Mouse (Mus musculus) lung, postnatal 14 days (tissue): Measurements from ENCODE around the gene Ccdc8.
"Not testable (repeated sequence)": the region's sequence is repeated elsewhere in the genome, so short reads cannot be mapped to it uniquely, and the experiment has no call there.

ENCODE experiments used
- DNase-seq: peaks from one replicate; pipeline ENCODE4 v3.0.0; 2021

Gene Ccdc8

DNA sequence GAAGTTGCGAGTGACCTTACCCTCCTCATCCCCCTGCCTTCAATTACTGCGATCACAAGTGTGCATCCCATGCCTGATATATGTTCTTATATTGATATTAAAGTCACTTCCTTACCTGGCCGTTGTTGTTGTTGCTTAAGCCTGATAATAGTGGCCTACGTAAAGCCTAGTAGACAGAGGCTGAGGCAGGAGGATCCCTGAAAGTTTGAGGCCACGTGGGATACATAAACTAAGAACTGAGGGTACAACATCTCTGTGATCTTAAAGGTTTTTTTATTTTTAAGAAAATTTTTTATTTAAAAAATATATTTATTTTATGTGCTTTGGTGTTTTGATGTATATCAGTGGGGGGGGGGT is at the start of gene Ccdc8:
TSS of gene Ccdc8 (plus strand) at position 258 of the 357 bp plus-strand sequence.
- DNase-seq: no peak

DNA sequence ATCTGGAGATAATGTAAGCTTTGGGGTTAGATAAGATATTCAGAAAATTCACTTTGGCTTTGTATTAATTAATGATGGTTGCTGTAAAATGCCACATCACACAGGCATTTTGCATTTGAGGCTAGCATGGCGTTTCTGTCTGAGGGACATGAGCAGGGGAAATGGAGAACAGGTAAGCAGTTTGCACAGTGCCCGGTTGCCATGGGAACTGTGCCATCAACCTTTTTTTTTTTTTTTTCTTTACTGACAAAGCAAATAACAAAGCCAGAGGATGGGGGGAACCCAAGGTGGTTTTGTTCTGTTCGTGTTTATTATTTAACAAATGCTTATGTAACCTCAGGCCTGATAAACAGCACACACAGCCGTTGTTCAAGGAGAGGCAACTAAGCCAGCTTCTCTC is 49.6 kb upstream of the Ccdc8 start:
- no peak for DNase-seq

DNA sequence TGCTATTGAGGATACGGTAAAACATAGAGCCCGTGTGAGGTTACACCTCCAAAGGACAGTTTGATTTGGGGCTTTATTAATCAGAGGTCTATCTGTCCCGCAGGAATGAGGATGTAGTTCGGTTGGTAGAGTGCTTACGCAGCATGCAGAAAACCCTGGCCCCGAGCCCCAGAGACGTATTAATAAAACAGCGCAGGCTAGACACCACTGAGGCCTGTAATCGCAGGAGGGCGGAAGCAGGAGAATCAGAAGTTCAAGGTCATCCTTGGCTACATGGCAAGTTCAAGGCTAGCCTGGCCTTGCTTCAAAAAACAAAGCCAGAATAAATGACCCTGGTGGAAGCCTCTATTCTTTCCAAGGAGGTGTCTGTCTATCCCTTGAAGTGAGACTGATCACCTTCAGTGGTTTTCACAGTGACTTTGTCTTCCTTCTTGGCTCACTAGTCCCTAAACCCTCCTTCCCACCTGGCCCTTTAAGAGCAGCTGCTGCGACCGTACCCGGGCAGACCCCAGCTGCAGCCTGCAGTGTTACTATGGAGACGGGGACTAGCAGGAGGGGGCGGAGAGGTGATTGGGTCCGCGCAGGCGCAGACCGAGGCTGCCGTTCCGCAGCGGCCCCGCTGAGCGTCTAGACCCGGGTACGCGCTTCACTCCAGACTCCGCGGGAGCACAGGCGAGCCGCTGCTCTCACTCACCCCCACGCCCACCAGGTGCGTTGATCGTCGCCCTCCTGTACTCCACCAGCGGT is 48.3 kb upstream of the Ccdc8 start, which contains the start of gene Pnmal2:
TSS of gene Pnmal2 (plus strand) at position 622 of the 747 bp plus-strand sequence.
- DNase-seq: peak; percentile 73

DNA sequence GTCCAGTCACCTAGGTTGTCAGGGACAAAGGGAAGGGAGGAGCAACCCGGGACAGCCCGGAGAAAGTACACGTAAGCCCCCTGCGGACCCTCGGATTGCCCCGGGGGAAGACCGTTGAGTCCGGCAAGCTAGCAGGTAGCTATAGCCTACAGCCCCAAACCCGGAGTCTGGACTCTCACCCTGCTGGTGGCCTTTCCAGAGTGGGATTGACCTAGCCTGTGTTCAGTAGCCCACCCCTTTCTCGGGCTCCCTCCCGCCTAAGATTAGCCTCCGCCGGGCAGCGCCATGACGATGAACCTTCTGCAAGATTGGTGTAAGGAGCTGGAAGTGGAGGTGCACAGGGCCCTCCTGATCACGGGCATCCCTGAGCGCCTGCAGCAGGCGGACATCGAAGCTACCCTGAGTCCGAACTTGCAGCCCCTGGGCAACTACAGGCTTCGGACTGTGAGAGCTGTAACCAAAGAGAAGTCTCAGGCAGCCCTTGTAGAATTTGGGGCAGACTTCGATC is 47.6 kb upstream of the Ccdc8 start:
- DNase-seq: no peak

GRCm38 (mm10) chr7:16945419-16945818 is 47.1 kb upstream of the Ccdc8 start:
- DNase-seq: no peak

DNA sequence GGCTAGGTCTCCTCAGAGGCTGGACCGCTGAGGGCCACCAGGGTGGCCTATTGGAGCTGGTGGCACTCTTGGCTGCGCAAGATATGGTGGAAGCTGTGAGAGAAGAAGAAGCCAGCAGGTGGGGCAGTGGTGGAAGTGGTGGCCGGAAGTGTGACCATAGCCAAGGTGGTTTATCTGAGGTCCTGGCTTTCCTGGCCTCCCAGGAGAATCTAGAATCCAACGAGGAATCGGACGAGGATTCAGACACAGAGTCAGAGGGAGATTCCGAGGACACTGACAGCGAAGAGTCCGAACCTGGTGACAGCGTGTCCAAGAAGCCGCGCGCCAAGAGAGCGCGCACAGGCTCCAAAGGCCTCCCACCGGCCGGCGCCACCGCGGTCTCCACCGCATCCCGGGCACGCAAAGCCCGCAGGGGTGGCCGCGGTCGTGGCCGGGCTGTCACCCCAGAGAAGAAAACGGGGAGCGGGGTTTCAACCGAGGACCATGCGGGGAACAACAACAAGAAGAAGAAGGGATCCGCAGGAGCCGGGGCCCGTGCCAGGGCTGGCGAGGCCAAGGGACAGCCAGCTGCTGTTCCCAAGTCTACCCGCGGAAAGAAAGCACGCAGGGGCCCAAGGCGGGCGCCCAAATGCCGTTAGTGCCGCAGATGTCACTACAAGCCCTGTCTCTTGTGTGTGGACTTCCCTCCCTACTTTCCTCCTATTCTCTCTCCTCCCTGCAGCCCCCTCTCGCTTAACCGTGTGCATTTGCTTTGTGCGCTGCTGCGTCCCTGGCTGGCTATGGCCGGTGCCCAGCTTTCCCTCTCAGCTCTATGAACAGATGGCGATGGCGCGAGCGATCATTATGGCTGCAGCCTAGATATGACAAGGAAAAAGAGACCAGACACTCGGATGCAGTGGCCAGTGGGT is 45.8 kb upstream of the Ccdc8 start:
- no peak for DNase-seq

DNA sequence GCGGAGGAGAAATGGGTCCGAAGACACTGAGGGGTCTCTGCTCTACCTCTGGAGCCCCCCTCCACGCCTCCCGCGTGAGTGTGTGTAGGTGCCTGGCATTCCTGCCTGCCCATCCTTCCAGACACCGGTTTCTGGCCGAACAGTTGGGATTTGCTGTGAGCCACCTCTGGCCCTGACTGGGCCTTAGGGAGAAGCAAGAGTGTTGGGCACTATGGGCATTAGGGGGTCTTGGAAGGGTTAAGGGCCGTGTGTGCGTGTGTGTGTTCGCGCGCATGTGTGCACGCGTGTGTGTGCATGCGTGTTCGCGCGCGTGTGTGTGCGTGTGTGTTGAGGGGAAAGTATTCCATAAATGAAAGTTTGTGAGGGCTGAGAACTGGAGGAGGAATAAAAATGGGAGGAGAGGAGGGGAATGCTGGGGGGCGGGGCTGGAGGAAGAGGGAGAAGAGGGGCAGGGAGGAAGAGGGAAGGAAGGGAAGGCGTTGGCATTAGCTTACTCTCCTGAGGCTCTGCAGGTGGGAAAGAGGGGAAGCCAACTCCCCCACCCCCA is 45.1 kb upstream of the Ccdc8 start:
- no peak for DNase-seq

DNA sequence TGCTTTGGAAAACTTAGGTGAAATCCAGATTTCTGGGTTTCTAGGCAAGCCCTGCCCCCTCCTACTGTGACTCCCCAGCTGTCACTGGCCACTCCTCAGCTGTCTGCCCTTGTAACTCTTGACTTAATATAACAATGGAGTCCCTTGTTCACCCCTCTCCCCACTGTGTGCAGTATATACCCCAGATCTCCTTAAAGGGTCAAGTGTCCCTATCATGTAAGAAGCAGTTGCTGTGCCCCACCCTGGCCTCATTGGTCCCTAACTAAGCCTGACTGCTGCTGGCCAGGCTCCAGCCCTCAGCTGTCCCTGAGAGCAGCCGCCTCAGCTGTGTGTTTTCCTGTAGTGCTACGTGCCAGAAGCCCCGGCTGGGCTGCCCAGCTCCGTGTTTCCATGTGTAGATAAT is 44.5 kb upstream of the Ccdc8 start:
- DNase-seq: peak; percentile 49

DNA sequence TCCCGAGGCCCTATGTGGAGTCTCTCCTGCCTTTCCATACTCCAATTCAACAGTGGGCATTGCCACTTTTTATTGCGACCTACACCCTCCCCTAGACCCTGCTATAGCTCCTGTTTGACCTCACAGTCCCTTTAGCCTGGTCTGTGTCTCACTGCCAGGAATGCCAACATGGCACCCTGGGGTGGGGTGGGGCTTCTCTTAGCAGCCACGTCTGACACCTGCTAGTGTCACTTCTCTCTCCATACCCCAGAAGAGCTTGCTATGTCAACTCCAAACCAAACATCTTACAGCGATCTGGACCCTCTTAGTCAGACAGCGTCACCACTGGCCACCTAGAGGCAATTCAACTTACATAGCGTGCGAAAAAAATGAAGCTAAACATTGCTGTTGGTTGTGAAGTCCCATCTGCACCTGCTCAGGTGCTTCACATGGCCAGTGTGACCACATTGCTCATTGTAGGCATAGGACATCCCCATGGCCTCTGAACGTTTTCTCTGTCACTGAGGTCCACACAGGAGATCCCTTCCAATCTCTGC is 43.5 kb upstream of the Ccdc8 start:
- no peak for DNase-seq

GRCm38 (mm10) chr7:16949908-16950841 is 42.3 kb upstream of the Ccdc8 start:
- DNase-seq: peak; percentile 80

- peak; percentile 83 for DNase-seq
Measured at GRCm38 (mm10) chr7:16950861-16951635, 41.5 kb upstream of the Ccdc8 start.

GRCm38 (mm10) chr7:16953776-16954175 is 38.7 kb upstream of the Ccdc8 start:
- not testable (repeated sequence) for DNase-seq

DNA sequence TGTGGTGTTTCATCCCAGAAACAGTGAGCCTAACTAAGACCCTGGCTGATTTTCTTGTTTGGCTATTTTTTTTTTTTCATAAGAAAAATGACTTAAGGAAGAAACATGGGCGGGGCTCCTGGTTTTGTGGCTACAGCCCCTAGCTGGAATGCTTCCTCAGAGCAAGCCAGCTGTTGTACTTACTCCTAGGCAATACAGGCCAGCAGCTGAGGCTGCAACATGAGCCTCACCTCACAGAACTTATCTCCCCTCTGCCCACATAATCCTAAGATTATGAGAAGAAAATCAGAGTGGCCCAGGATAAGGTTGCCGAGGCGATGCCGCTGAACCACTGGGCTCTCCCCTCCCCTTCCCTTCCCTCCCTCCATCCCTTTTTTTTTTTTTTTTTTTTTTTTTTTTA is 36.8 kb upstream of the Ccdc8 start:
- DNase-seq: no peak

DNA sequence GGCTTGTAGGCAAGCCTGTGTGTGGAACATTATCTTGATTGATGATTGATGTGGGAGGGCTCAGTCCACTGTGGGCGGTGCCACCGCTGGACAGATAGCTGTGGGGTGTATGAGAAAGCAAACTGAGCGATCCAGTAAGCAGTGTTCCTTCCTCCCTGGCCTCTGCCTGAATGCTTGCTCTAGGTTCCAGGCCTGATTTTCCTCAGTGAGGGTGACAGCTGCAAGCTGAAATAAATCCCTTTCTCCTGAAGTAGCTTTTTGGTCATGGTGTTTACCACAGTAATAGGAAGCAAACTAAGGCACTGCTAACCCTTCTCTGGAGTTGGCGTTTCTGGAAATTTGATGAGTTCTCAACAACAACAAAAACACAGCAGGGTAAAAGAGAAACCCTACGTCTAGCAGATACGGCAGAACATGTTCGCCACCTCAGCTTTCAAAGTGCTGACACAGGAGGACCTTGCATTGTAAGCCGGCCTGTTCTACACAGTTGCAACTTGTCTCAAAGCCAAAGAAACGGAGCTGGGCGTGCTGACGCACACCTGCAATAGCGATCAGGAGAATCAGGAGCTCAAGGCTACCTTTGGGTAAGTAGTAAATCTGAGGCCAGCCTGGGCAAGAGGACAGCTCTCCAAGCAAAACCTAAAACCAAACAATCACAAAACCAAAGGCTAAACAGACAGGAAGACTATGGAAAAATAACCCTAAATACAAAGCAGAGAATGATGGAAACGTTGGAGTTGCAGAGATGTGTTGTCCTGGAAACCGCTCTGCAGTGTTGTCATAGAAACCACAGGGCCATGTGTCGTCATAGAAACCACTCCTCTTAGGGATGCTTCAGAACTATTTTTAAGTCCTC is 35.9 kb upstream of the Ccdc8 start:
- no peak for DNase-seq

DNA sequence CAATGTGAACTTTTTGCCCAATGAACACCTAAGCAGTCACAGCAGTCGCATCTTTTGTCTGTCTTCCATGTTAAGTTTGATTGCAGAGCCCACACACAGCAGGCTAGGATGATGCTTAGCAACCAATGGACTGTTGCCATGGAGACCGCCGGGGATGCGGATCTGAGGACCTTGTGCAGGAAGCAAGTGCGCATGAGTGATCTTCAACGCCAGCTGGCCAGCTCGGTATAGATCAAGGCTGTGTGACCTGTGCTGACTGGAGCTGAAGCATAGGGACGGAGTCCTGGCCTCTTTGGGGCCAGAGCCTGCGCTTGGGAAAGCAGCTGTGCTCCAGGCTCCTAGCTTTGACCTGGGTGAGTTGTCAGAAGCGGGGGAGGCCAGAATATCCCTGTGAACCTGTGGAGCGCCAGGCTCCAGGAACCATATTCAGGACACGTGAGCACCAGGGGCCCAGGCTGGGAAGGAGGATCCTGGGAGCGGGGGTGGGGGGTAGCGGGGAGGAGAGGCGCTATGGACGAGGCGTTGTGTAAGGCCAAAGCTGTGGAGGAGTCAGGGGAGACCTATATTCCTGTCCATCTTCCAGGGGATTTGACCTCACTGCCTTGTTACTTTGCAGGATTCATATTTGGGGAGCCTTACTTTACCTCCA is 32.8 kb upstream of the Ccdc8 start, which contains the start of gene Pnmal1:
TSS of gene Pnmal1 (plus strand) at position 141 of the 649 bp plus-strand sequence.
- DNase-seq: no peak

DNA sequence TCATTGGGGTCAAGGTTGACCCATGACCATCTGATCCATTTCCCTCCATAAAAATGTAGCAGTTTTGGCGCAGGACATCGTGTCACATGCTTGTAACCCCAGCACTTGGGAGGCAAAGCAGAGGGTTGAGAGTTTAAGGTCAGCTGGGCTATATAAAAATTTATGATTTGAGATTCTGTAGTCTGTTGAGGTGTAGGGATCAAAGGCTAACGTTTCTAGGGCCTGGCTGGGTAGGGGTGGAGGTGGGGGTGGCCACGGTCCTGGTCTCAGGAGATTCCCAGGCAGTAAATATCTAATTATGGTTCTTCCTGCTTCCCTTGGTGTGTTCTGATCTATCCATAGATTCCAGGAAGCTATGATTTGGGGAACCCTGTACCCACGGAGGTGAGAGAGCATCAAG is 30.8 kb upstream of the Ccdc8 start:
- DNase-seq: no peak

GRCm38 (mm10) chr7:16968414-16968813 is 24.1 kb upstream of the Ccdc8 start:
- no peak for DNase-seq

- DNase-seq: no peak
Measured at GRCm38 (mm10) chr7:16971160-16971559, 21.3 kb upstream of the Ccdc8 start.

- peak; percentile 61 for DNase-seq
Measured at GRCm38 (mm10) chr7:16974018-16974417, 18.5 kb upstream of the Ccdc8 start.

- DNase-seq: no peak
Measured at GRCm38 (mm10) chr7:16976298-16976697, 16.2 kb upstream of the Ccdc8 start.
